Mouse (Mus musculus): ENCODE measurements around the gene Sptb. TPM values are rescaled to one million over a fixed set of nuclear protein-coding genes. Genes with fewer than 3 reads are reported as not detected.
A peak's percentile ranks its signal among the peaks of the same experiment; 100 is the strongest.

The Sptb gene
- polyA plus RNA-seq, 1 experiment, result 18.9 TPM

GRCm38 (mm10) chr12:76547409-76548081 is 162.8 kb downstream of the Sptb start:
- 51% methylated on average over 13 of the region's 13 CpGs for WGBS
- Histone ChIP-seq H3K27me3 (ENCODE audit: control insufficient read depth, insufficient read depth, low read length) (no peaks in the 10 kb centered on the region; the same call in 1 of the 2 replicates), H3K4me3 (ENCODE audit: extremely low read depth, insufficient read depth, insufficient read length) (no peak overlapping the region), H3K36me3 (ENCODE audit: control insufficient read depth, insufficient read depth, low read length) (no peaks in the 10 kb centered on the region), H3K27ac (ENCODE audit: insufficient read depth, low read length) (0 out of 2 replicates have a peak overlapping the region, but pooled peaks have one; percentile 13), H3K4me1 (ENCODE audit: control insufficient read depth, insufficient read depth, insufficient read length) (peaks cover 31% of the 10 kb centered on the region)
- no peak for TF ChIP-seq CTCF (IDR thresholded peaks at IDR 0.05; ENCODE audit: extremely low read depth, insufficient read depth, insufficient read length, insufficient replicate concordance)
- no peak for TF ChIP-seq POLR2A (IDR thresholded peaks at IDR 0.05; ENCODE audit: low read depth, low read length)
- no peak for DNase-seq (ENCODE audit: low read depth in 1 of 2, low spot score in 2 of 2)

GRCm38 (mm10) chr12:76546383-76547276 is 163.7 kb downstream of the Sptb start:
- peak overlapping the region; percentile 15; the same call in 1 of the 2 replicates for H3K27ac ChIP-seq (ENCODE audit: insufficient read depth, low read length)
- DNase-seq (ENCODE audit: low read depth in 1 of 2, low spot score in 2 of 2), result no peak
- WGBS, result 58% methylated on average over 28 of the region's 28 CpGs
- H3K36me3 ChIP-seq (ENCODE audit: control insufficient read depth, insufficient read depth, low read length), result no peaks in the 10 kb centered on the region
- TF ChIP-seq POLR2A (IDR thresholded peaks at IDR 0.05; ENCODE audit: low read depth, low read length), result no peak
- no peak for TF ChIP-seq CTCF (IDR thresholded peaks at IDR 0.05; ENCODE audit: extremely low read depth, insufficient read depth, insufficient read length, insufficient replicate concordance)
- no peaks in the 10 kb centered on the region; the same call in 1 of the 2 replicates for H3K27me3 ChIP-seq (ENCODE audit: control insufficient read depth, insufficient read depth, low read length)
- peaks cover 25% of the 10 kb centered on the region for H3K4me1 ChIP-seq (ENCODE audit: control insufficient read depth, insufficient read depth, insufficient read length)
- H3K4me3 ChIP-seq (ENCODE audit: extremely low read depth, insufficient read depth, insufficient read length), result no peak overlapping the region

- TF ChIP-seq CTCF (IDR thresholded peaks at IDR 0.05; ENCODE audit: extremely low read depth, insufficient read depth, insufficient read length, insufficient replicate concordance), result no peak
- no peak for TF ChIP-seq POLR2A (IDR thresholded peaks at IDR 0.05; ENCODE audit: low read depth, low read length)
- peaks cover 22% of the 10 kb centered on the region for H3K4me1 ChIP-seq (ENCODE audit: control insufficient read depth, insufficient read depth, insufficient read length)
- no peak for DNase-seq (ENCODE audit: low read depth in 1 of 2, low spot score in 2 of 2)
- no peak overlapping the region for H3K27ac ChIP-seq (ENCODE audit: insufficient read depth, low read length)
- WGBS, result 89% methylated on average over 15 of the region's 15 CpGs
- no peak overlapping the region for H3K4me3 ChIP-seq (ENCODE audit: extremely low read depth, insufficient read depth, insufficient read length)
- H3K36me3 ChIP-seq (ENCODE audit: control insufficient read depth, insufficient read depth, low read length), result no peaks in the 10 kb centered on the region
- H3K27me3 ChIP-seq (ENCODE audit: control insufficient read depth, insufficient read depth, low read length), result no peaks in the 10 kb centered on the region; the same call in 1 of the 2 replicates
Observed at GRCm38 (mm10) chr12:76545786-76546370, 164.5 kb downstream of the Sptb start.

GRCm38 (mm10) chr12:76541879-76542278 is 168.5 kb downstream of the Sptb start:
- no peak for DNase-seq (ENCODE audit: low read depth in 1 of 2, low spot score in 2 of 2)
- Histone ChIP-seq H3K27me3 (ENCODE audit: control insufficient read depth, insufficient read depth, low read length) (no peaks in the 10 kb centered on the region; the same call in 1 of the 2 replicates), H3K36me3 (ENCODE audit: control insufficient read depth, insufficient read depth, low read length) (no peaks in the 10 kb centered on the region), H3K4me1 (ENCODE audit: control insufficient read depth, insufficient read depth, insufficient read length) (peaks cover 16% of the 10 kb centered on the region), H3K4me3 (ENCODE audit: extremely low read depth, insufficient read depth, insufficient read length) (no peak overlapping the region), H3K27ac (ENCODE audit: insufficient read depth, low read length) (no peak overlapping the region)
- no peak for TF ChIP-seq CTCF (IDR thresholded peaks at IDR 0.05; ENCODE audit: extremely low read depth, insufficient read depth, insufficient read length, insufficient replicate concordance)
- TF ChIP-seq POLR2A (IDR thresholded peaks at IDR 0.05; ENCODE audit: low read depth, low read length), result no peak
- WGBS, result 90% methylated on average over 6 of the region's 6 CpGs

GRCm38 (mm10) chr12:76541475-76541874 is 168.9 kb downstream of the Sptb start:
- no peaks in the 10 kb centered on the region for H3K36me3 ChIP-seq (ENCODE audit: control insufficient read depth, insufficient read depth, low read length)
- peaks cover 16% of the 10 kb centered on the region for H3K4me1 ChIP-seq (ENCODE audit: control insufficient read depth, insufficient read depth, insufficient read length)
- 72% methylated on average over 8 of the region's 8 CpGs for WGBS
- no peaks in the 10 kb centered on the region; the same call in 1 of the 2 replicates for H3K27me3 ChIP-seq (ENCODE audit: control insufficient read depth, insufficient read depth, low read length)
- no peak for DNase-seq (ENCODE audit: low read depth in 1 of 2, low spot score in 2 of 2)
- H3K27ac ChIP-seq (ENCODE audit: insufficient read depth, low read length), result no peak overlapping the region
- H3K4me3 ChIP-seq (ENCODE audit: extremely low read depth, insufficient read depth, insufficient read length), result no peak overlapping the region
- no peak for TF ChIP-seq CTCF (IDR thresholded peaks at IDR 0.05; ENCODE audit: extremely low read depth, insufficient read depth, insufficient read length, insufficient replicate concordance)
- TF ChIP-seq POLR2A (IDR thresholded peaks at IDR 0.05; ENCODE audit: low read depth, low read length), result no peak

- Histone ChIP-seq H3K27me3 (ENCODE audit: control insufficient read depth, insufficient read depth, low read length) (no peaks in the 10 kb centered on the region), H3K36me3 (ENCODE audit: control insufficient read depth, insufficient read depth, low read length) (no peaks in the 10 kb centered on the region), H3K4me1 (ENCODE audit: control insufficient read depth, insufficient read depth, insufficient read length) (peaks cover 17% of the 10 kb centered on the region), H3K27ac (ENCODE audit: insufficient read depth, low read length) (no peak overlapping the region), H3K4me3 (ENCODE audit: extremely low read depth, insufficient read depth, insufficient read length) (no peak overlapping the region)
- no peak for TF ChIP-seq CTCF (IDR thresholded peaks at IDR 0.05; ENCODE audit: extremely low read depth, insufficient read depth, insufficient read length, insufficient replicate concordance)
- TF ChIP-seq POLR2A (IDR thresholded peaks at IDR 0.05; ENCODE audit: low read depth, low read length), result no peak
- 86% methylated on average over 10 of the region's 10 CpGs for WGBS
- no peak for DNase-seq (ENCODE audit: low read depth in 1 of 2, low spot score in 2 of 2)
Observed at GRCm38 (mm10) chr12:76540701-76541221, 169.6 kb downstream of the Sptb start.

All from spleen, adult 2 months (tissue).